In genomic region chr9:58009588-58009987, GRCm38 (mm10) we compare ENCODE assay signal across 9 mouse cellular contexts. TPM values are rescaled to one million over a fixed set of nuclear protein-coding genes. Genes with fewer than 3 reads are reported as not detected.
DNase-seq lines count a peak whose midpoint lies in the region; ATAC-seq and TF ChIP-seq lines count a peak whose summit lies in the region.
"Had no signal": no experiment of that assay in that cellular context is flagged by ENCODE, and none has a peak within 500 bp of the region (broad histone marks: within the 10 kb centered on the region; RNA-seq: fewer than 3 reads in every experiment).

No protein-coding gene starts in this region.

- H3K9me3 ChIP-seq in intestine, postnatal 0 days (ENCODE audit: control insufficient read depth): no peaks in the 10 kb centered on the region
- no peaks in the 10 kb centered on the region for H3K9me3 ChIP-seq in intestine, embryonic 16.5 days (ENCODE audit: control insufficient read depth, low read length)
- H3K9me3 ChIP-seq in hindbrain, embryonic 11.5 days (ENCODE audit: control insufficient read depth, low read length): no peaks in the 10 kb centered on the region
- no peaks in the 10 kb centered on the region for H3K9me3 ChIP-seq in neural tube, embryonic 13.5 days
- H3K9me3 ChIP-seq: liver, embryonic 12.5 days had no signal

- H3K4me3 ChIP-seq in intestine, postnatal 0 days (ENCODE audit: low read depth, low read length): no peak overlapping the region
- no peak overlapping the region for H3K4me3 ChIP-seq in intestine, embryonic 16.5 days (ENCODE audit: low read length)
- no peak overlapping the region for H3K4me3 ChIP-seq in hindbrain, embryonic 11.5 days (ENCODE audit: low read depth, low read length)
- no peak overlapping the region for H3K4me3 ChIP-seq in neural tube, embryonic 13.5 days
- H3K4me3 ChIP-seq: liver, embryonic 12.5 days had no signal

- ATAC-seq in intestine, postnatal 0 days: no peak
- ATAC-seq in intestine, embryonic 16.5 days: no peak
- ATAC-seq in hindbrain, embryonic 11.5 days (ENCODE audit: low FRiP score): 0 out of 2 replicates have a peak, but pooled peaks have one; percentile 4
- peak; percentile 28; the same call in 1 of the 2 replicates for ATAC-seq in neural tube, embryonic 13.5 days (ENCODE audit: low read depth)
- no peak for ATAC-seq in frontal cortex, adult (ENCODE audit: low TSS enrichment)
- ATAC-seq: liver, embryonic 12.5 days; Patski had no signal

- peak; percentile 26 for DNase-seq in Muller cell, postnatal 12 days (ENCODE audit: inconsistent ontology term)
- DNase-seq in hindbrain, embryonic 11.5 days (ENCODE audit: low spot score): peak; percentile 22
- no peak for DNase-seq in adipocyte (ENCODE audit: low spot score)

- H3K27me3 ChIP-seq in intestine, postnatal 0 days (replicated peaks; ENCODE audit: control insufficient read depth, insufficient read depth, low read length): no peaks in the 10 kb centered on the region
- no peaks in the 10 kb centered on the region for H3K27me3 ChIP-seq in intestine, embryonic 16.5 days (replicated peaks; ENCODE audit: control insufficient read depth, insufficient read depth, low read length)
- H3K27me3 ChIP-seq in hindbrain, embryonic 11.5 days (ENCODE audit: control insufficient read depth, insufficient read depth, low read length): no peaks in the 10 kb centered on the region
- H3K27me3 ChIP-seq in neural tube, embryonic 13.5 days: no peaks in the 10 kb centered on the region
- H3K27me3 ChIP-seq: Patski had no signal

- no peak overlapping the region for H3K4me2 ChIP-seq in intestine, postnatal 0 days (replicated peaks; ENCODE audit: low read depth)
- H3K4me2 ChIP-seq in intestine, embryonic 16.5 days (ENCODE audit: low read depth, low read length): no peak overlapping the region
- H3K4me2 ChIP-seq in hindbrain, embryonic 11.5 days (replicated peaks; ENCODE audit: low read depth, low read length): no peak overlapping the region
- no peak overlapping the region for H3K4me2 ChIP-seq in neural tube, embryonic 13.5 days
- H3K4me2 ChIP-seq: liver, embryonic 12.5 days had no signal

- H3K9ac ChIP-seq in intestine, postnatal 0 days (ENCODE audit: low read depth, low read length): no peak overlapping the region
- H3K9ac ChIP-seq in intestine, embryonic 16.5 days (ENCODE audit: low read depth, low read length): no peak overlapping the region
- no peak overlapping the region for H3K9ac ChIP-seq in hindbrain, embryonic 11.5 days (ENCODE audit: low read depth, low read length)
- no peak overlapping the region for H3K9ac ChIP-seq in neural tube, embryonic 13.5 days
- H3K9ac ChIP-seq: liver, embryonic 12.5 days had no signal

- H3K27ac ChIP-seq in intestine, postnatal 0 days (ENCODE audit: low read depth, low read length): no peak overlapping the region
- H3K27ac ChIP-seq in intestine, embryonic 16.5 days (ENCODE audit: low read length): no peak overlapping the region
- peak overlapping the region; percentile 89 for H3K27ac ChIP-seq in hindbrain, embryonic 11.5 days (ENCODE audit: low read depth, low read length)
- H3K27ac ChIP-seq in neural tube, embryonic 13.5 days (replicated peaks): peak overlapping the region; percentile 91
- H3K27ac ChIP-seq: liver, embryonic 12.5 days had no signal

- TF ChIP-seq CTCF in intestine, postnatal 0 days (IDR thresholded peaks at IDR 0.05; ENCODE audit: low read depth): peak; percentile 36

- H3K4me1 ChIP-seq in intestine, postnatal 0 days (replicated peaks; ENCODE audit: control insufficient read depth, insufficient read depth, low read length): no peaks in the 10 kb centered on the region
- 0 out of 2 replicates have a peak, but pooled peaks cover 3% of the 10 kb centered on the region for H3K4me1 ChIP-seq in intestine, embryonic 16.5 days (ENCODE audit: control insufficient read depth, insufficient read depth, low read length)
- H3K4me1 ChIP-seq in hindbrain, embryonic 11.5 days (replicated peaks; ENCODE audit: control insufficient read depth, insufficient read depth, low read length): peaks cover 5% of the 10 kb centered on the region
- H3K4me1 ChIP-seq in neural tube, embryonic 13.5 days (replicated peaks): peaks cover 16% of the 10 kb centered on the region
- H3K4me1 ChIP-seq: liver, embryonic 12.5 days had no signal

- 60% methylated on average over 3 of the region's 3 CpGs for WGBS in intestine, postnatal 0 days
- 52% methylated on average over 3 of the region's 3 CpGs for WGBS in intestine, embryonic 16.5 days
- 59% methylated on average over 3 of the region's 3 CpGs for WGBS in hindbrain, embryonic 11.5 days
- 42% methylated on average over 3 of the region's 3 CpGs for WGBS in neural tube, embryonic 13.5 days

- H3K36me3 ChIP-seq in intestine, postnatal 0 days (ENCODE audit: control insufficient read depth, insufficient read depth): no peaks in the 10 kb centered on the region
- no peaks in the 10 kb centered on the region for H3K36me3 ChIP-seq in intestine, embryonic 16.5 days (ENCODE audit: control insufficient read depth, insufficient read depth, low read length)
- no peaks in the 10 kb centered on the region for H3K36me3 ChIP-seq in hindbrain, embryonic 11.5 days (ENCODE audit: control insufficient read depth, insufficient read depth, low read length)
- H3K36me3 ChIP-seq in neural tube, embryonic 13.5 days: no peaks in the 10 kb centered on the region
- H3K36me3 ChIP-seq: liver, embryonic 12.5 days had no signal

RNA-seq across cellular contexts. Expression of gene Cyp11a1, which starts 3.4 kb away (rescaled TPM):
- 4.4 and 7.8 TPM in 2 replicates for polyA plus RNA-seq in intestine, postnatal 0 days (2015; fragmentation: Nextera tagmentation; extraction: Ambion mirVana)
- polyA plus RNA-seq in intestine, embryonic 16.5 days (2015; fragmentation: Nextera tagmentation; extraction: Ambion mirVana): 6.4 and 22.4 TPM in 2 replicates
- polyA plus RNA-seq in hindbrain, embryonic 11.5 days (2014; fragmentation: Nextera tagmentation; extraction: Ambion mirVana): not detected in 2 replicates
- 0.14 and 0.18 TPM in 2 replicates for polyA plus RNA-seq in neural tube, embryonic 13.5 days (2015; fragmentation: Nextera tagmentation; extraction: Ambion mirVana)

RNA-seq across cellular contexts. Expression of gene Stra6, which starts 54.0 kb away (rescaled TPM):
- 0.48 and 0.71 TPM in 2 replicates for polyA plus RNA-seq in intestine, postnatal 0 days (2015; fragmentation: Nextera tagmentation; extraction: Ambion mirVana)
- polyA plus RNA-seq in intestine, embryonic 16.5 days (2015; fragmentation: Nextera tagmentation; extraction: Ambion mirVana): 2.6 and 3.3 TPM in 2 replicates
- polyA plus RNA-seq in hindbrain, embryonic 11.5 days (2014; fragmentation: Nextera tagmentation; extraction: Ambion mirVana): 8.2 and 12.7 TPM in 2 replicates
- polyA plus RNA-seq in neural tube, embryonic 13.5 days (2015; fragmentation: Nextera tagmentation; extraction: Ambion mirVana): 47.5 and 48.5 TPM in 2 replicates

Comparison
In these comparisons a context has a peak if more than half of its experiments do, and no peak if none do; other contexts are left out.
1. ATAC-seq: peak in hindbrain, embryonic 11.5 days (single experiment) and neural tube, embryonic 13.5 days (single experiment); none in intestine, postnatal 0 days (single experiment), intestine, embryonic 16.5 days (single experiment) and frontal cortex, adult (single experiment).
2. H3K27ac ChIP-seq: peak in hindbrain, embryonic 11.5 days (single experiment) and neural tube, embryonic 13.5 days (single experiment); none in intestine, postnatal 0 days (single experiment) and intestine, embryonic 16.5 days (single experiment).